Mouse (Mus musculus) brain, embryonic 14.5 days (tissue): ENCODE data around the gene Rragd.

Experiments used
- CTCF ChIP-seq: fragments of 200-500 bp; IDR thresholded peaks from 2 replicates; pipeline ENCODE4 v1.5.1; 2012; ENCODE audit warnings: inconsistent platforms, mild to moderate bottlenecking, moderate library complexity, borderline replicate concordance; ENCODE audit not compliant: insufficient read depth, insufficient read length; ENCODE audit errors: extremely low read depth
- POLR2A ChIP-seq: fragments of 200-500 bp; IDR thresholded peaks from 2 replicates; pipeline ENCODE4 v1.6.1; 2012; ENCODE audit warnings: mild to moderate bottlenecking, inconsistent platforms, borderline replicate concordance; ENCODE audit not compliant: poor library complexity, insufficient read depth, insufficient read length, severe bottlenecking; ENCODE audit errors: extremely low read depth

DNA sequence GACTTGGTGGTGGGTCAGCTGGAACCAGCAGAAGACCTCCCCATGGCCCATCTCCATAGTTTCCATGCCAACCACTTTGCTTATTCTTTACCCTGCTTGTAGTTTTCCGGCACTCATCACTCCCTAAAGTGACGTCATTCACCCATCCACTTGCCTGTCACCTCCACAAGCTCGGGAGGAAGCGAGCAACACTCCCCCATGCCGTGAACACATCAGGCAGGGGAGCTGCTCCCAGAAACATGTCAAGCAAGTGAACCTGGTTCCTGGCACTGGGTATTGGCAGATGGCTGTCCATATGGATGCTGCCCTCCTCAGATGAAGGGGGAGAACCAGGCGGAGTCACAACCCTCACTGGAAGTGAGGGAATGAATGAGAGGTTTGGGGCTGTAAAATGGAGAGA lies 86.1 kb downstream of the Rragd start:
- TF ChIP-seq CTCF (no peak), POLR2A (no peak)
